Mouse (Mus musculus) megakaryocyte-erythroid progenitor cell, adult 5-6 weeks (primary cell): ENCODE results near the gene Ubxn11. TPM values are rescaled to one million over a fixed set of nuclear protein-coding genes. Genes with fewer than 3 reads are reported as not detected.

ENCODE experiments used
- ATAC-seq: replicated peaks from 2 replicates; pipeline ENCODE4 v1.8.0; 2016; ENCODE audit warnings: mild to moderate bottlenecking, inconsistent platforms; ENCODE audit not compliant: severe bottlenecking, poor library complexity, low FRiP score, low TSS enrichment
- total RNA-seq, 2 experiments: library from RNA; stranded (forward) in 1 of 2; stranded (reverse) in 1 of 2; fragments of 200-1000, 215-1000 nt in 1 of 2; fragments of >200 nt in 1 of 2; fragmentation: Nextera tagmentation in 1 of 2; gene quantifications; 2 replicates each; pipeline ENCODE4 v1.2.3; 2014 to 2017

Ubxn11 gene
- 17.9 and 21.8 TPM in 2 replicates for total RNA-seq (2014; fragmentation: Nextera tagmentation)
- 5.2 and 7.7 TPM in 2 replicates for total RNA-seq (2017)

DNA sequence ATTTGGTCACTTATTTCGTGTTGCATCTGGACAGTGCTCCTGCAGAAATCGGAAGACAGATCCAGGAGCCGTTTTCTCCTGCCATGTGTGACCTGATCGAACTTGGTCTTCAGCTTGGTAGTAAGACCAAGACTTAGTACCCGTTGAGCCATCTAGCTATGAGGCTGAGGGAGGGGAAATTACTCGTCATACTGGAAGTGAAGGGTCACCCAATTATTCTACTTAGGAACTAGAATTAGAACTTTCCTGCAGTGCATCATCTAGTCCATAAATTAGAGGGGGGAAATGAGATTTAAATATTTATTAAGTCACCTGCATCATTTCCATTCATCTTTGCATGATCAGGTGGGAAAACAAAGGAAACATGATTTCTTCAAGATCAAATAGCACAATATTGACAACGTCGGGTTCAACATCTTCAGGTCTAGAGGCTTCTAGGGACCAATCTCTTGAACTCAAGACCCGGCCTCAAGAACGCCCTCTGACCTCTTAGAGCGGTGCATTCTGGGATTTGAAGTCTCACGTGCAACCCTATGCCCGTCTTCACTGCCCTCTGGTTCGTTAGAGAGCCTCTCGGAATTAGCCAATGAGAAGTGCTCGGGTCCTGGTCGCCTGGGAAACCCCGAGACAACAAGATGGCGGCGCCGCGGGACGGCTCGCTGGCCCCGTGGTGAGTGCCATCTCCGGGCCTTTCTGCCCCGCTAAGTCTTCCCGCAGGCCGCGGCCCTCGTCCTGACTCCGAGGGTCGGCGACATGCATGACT is at the start of gene Ubxn11:
TSS of gene Ubxn11 (plus strand) at position 592 of the 763 bp plus-strand sequence.
- peak; percentile 98 for ATAC-seq

- ATAC-seq: no peak
Observed at GRCm38 (mm10) chr4:134053538-134053937, 48.8 kb upstream of the Ubxn11 start, which contains the start of gene Zfp683. Gene Zfp683, plus strand, starts transcription at chr4:134053838.

DNA sequence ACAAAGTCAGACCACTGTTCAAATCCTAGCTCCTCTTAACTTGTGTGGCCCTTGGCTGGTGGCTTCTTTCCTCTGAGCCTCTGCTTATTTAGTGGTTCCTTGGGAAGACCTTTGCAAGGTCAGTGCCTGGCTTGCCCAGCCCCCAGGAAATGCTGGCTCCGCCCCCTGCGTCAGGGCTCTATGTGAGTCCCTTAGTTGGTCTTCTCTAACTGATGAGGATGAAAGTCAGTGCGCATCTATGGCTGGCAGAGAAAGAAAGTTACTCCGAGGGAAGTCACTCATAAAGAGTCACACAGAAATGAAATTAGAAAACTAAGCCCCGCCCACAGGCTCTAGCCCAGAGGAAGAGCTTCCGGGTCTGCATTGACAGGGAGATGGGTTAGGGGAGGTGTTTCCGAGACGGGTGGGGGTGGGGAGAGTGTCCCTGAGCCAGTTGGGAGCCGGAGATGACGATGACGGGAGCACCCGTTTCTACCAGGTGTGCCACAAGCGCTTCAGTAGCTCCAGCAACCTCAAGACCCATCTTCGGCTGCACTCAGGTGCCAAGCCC is 44.1 kb upstream of the Ubxn11 start:
- ATAC-seq: no peak

DNA sequence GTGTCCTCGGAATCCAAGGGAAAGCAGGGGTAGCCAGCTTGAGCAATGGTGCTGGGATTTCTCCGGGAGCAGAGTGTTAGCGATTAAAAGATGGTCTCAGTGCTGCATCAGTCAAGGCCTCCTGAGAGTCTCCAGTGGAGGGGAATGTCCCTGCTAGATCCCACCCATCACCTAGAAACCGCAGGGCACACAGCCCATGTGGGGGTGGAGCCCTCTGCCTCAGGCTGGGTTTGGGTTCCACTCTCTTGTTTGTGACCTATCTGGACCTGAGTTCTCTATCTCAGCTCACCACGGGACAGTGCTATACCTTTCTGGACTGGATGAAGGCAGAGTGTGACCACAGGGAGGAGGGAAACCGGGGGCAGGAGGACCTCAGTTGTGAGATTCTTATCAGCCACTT is 43.5 kb upstream of the Ubxn11 start:
- no peak for ATAC-seq

GRCm38 (mm10) chr4:134060135-134060865 is 42.1 kb upstream of the Ubxn11 start, which contains the start of gene Crybg2:
Gene Crybg2, plus strand, starts transcription at chr4:134060815.
- ATAC-seq: no peak

- ATAC-seq: no peak
Observed at GRCm38 (mm10) chr4:134061166-134061830, 41.1 kb upstream of the Ubxn11 start.

GRCm38 (mm10) chr4:134061944-134062446 is 40.4 kb upstream of the Ubxn11 start:
- ATAC-seq: peak; percentile 51

- ATAC-seq: 0 out of 2 replicates have a peak, but pooled peaks have one; percentile 13
Observed at GRCm38 (mm10) chr4:134062561-134062960, 39.8 kb upstream of the Ubxn11 start.

DNA sequence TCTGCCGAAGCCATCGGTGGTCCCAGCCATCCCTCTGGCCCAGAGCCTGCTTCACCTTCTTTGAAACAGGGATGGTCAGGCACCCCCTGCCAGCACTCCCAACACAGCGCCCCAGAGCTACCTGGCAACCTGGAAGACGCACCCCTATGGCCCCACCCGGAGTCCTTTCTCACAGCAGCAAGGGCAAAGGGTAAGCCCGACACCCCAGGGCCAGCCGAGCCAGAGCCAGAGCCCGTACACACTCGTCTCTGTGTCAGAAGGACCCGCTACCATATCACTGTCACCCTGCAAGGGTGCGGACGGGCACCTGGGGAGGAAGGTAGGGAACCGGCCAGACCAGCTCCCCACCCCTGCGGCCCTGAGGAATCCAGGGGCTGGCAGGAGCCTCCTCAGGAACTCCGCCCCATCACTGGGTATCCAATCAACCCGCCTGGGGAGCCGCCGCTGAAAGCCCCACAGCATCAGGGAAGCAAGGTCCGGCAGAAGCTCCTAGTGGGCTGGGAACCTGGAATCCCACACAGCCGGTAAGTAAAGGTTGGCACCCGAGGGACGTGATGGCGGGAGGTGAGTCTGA is 36.9 kb upstream of the Ubxn11 start:
- ATAC-seq: no peak

GRCm38 (mm10) chr4:134067383-134067782 is 35.0 kb upstream of the Ubxn11 start:
- no peak for ATAC-seq

GRCm38 (mm10) chr4:134067833-134068544 is 34.4 kb upstream of the Ubxn11 start:
- ATAC-seq: no peak

DNA sequence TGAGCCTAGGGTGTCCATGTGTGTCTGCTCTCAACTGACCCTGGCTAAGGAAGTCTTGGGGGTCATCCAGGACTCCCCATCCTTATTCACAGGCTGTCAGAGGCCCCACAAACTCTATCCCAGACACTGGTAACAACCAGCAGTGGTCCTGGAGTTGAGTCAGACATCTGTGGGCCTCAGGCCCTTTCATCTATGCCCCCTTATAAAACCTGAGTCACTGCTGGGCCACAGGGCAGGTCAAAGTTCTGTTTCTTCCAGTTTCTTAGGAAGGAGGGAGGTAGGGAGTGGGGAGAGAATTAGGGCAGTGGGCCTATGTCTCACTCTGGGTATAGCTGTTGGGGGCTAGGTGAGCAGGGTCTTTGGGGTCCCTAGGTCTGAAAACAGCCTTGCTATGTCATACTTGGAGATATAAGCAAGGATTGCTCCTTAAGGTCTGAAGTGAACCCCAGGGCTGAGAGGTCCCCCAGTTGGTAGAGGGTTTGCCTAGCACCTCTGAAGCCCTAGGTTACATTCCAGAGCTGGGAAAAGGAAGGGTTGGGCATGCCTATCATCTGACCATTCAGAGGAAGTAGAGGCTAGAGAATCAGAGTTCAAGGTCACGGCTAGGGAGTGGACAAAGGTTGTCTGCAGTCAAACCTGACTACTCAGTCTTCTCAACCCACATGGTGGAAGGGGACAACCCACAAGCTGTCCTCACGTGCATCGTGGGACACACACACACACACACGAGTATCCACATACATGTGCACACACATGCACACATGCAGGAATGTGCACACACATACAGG is 33.4 kb upstream of the Ubxn11 start:
- no peak for ATAC-seq

- ATAC-seq: peak; percentile 35; the same call in 1 of the 2 replicates
Observed at GRCm38 (mm10) chr4:134078694-134079093, 23.7 kb upstream of the Ubxn11 start.

DNA sequence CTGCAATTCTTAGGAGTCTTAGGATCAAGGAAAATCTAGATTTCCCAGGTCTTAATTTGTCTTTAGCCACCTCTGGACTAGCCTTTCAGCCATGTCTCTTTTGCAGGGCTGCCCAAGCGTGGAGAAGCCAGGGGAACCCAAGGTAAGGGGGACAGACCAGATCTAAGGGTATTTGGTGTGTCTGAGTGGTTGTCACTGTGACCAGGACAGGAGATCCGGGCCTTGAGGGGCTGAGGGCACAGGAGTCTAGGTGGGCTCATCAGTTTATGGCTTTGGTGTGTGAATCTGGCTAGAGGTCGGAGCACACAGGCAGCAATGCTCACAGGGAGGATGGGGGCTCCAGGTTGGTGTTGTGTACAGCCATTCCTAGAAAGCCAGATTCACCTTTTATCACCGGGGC is 21.7 kb upstream of the Ubxn11 start:
- no peak for ATAC-seq

DNA sequence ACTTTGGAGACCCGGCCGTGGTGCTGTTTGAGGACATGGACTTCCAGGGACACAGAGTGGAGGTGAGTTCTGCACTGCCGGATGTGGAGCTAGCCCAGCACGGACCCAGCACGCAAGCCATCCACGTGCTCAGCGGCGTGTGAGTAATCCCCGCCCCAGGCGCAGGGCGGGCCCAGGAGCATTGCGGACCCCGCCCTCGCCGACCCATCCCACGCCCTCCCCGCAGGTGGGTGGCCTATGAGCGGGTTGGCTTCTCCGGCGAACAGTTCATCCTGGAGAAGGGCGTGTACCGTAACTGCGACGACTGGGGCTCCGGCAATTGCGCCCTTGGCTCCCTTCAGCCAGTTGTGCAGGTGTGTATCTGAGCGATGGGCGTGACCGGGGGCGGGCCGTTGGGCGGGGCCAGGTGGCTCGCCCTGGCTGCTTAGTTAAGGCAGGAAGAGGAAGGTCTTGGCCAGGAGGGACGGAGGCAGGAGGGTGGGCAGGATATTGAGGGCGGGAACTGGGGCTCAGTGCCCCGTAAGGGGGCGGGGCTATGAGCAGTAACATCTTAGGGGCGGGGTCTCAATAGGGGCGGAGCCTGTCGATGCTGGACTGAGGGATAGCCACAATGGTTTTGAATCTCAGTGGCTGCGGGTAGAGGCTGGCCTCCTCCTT is 20.5 kb upstream of the Ubxn11 start:
- peak; percentile 90 for ATAC-seq

GRCm38 (mm10) chr4:134082460-134082859 is 19.9 kb upstream of the Ubxn11 start:
- ATAC-seq: no peak

- ATAC-seq: no peak
Observed at GRCm38 (mm10) chr4:134084999-134085398, 17.4 kb upstream of the Ubxn11 start.
